Mouse (Mus musculus) liver, adult 2 months (tissue): Measurements from ENCODE around the gene Sec1.

Experiments used
- CTCF ChIP-seq: fragments of 200-500 bp; IDR thresholded peaks from 2 replicates; pipeline ENCODE4 v1.5.1; 2011; ENCODE audit warnings: low read depth, low read length, control low read depth
- POLR2A ChIP-seq: fragments of 200-500 bp; IDR thresholded peaks from 2 replicates; pipeline ENCODE4 v1.6.1; 2011; ENCODE audit warnings: low read length, control low read depth; ENCODE audit not compliant: insufficient read depth; ENCODE audit errors: extremely low read depth

- TF ChIP-seq CTCF (no peak), POLR2A (no peak)
These were observed 58.2 kb downstream of the Sec1 start for GRCm38 (mm10) chr7:45635711-45636688.
